Mouse (Mus musculus): Measurements from ENCODE around the gene Mtif3. TPM values are rescaled to one million over a fixed set of nuclear protein-coding genes. Genes with fewer than 3 reads are reported as not detected.

The Mtif3 gene
- polyA plus RNA-seq (2015; fragmentation: Nextera tagmentation; extraction: Ambion mirVana) = 14.7 and 15.3 TPM in 2 replicates

DNA sequence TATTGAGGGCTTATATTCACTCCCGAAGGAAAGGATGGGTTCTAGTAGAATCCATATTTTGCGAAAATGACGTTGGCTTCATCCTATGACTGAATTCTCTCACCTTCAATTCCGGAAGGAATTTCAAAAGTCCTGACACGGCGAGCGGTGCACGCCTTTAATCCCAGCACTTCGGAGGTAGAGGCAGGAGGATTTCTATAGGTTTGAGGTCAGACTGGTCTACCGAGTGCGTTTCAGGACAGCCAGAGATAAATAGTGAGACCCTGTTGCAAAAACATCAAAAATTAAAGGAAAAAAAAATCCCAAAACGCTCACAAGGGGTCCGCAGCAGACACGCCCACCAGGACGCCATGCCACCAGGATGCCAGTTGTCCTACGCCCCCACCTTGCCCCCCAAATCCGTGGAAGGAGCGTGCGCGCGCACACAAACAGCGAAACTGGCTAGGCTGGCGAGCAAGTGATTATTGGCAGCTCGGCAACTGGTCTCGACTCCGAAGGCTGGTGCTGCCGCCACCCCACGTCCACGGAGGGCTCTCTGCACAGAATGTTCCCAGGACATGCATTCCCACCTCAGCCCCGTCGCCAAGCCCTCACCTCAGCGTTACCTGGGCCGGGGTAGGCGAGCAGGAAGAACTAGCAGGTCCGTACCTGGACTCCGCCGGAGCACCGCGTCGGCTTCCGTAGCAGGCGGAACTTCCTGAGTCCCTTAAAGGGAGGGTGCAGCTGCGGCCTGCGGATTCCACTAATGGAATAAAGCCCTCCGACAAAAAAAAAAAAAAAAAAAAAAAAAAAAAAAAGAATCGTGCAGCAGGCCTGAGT, at the start of gene Mtif3:
Mtif3 (minus strand) TSS at position 683 of the 819 bp plus-strand sequence.
- DNase-seq (peak; percentile 76), ATAC-seq (ENCODE audit: low read depth) (peak; percentile 81)
- Histone ChIP-seq H3K9ac (peak within 1 kb of the TSS; percentile 84), H3K27me3 (no peaks in the 10 kb centered on the region), H3K9me3 (replicated peaks) (no peaks in the 10 kb centered on the region), H3K27ac (peak within 1 kb of the TSS; percentile 55; the same call in 1 of the 2 replicates), H3K4me1 (replicated peaks) (peaks cover 16% of the 10 kb centered on the region), H3K4me2 (peak within 1 kb of the TSS; percentile 84), H3K36me3 (peaks cover 16% of the 10 kb centered on the region), H3K4me3 (replicated peaks) (peak within 1 kb of the TSS; percentile 87)
- 1% methylated on average over 46 of the region's 46 CpGs for WGBS (ENCODE audit: insufficient replicate concordance)

DNA sequence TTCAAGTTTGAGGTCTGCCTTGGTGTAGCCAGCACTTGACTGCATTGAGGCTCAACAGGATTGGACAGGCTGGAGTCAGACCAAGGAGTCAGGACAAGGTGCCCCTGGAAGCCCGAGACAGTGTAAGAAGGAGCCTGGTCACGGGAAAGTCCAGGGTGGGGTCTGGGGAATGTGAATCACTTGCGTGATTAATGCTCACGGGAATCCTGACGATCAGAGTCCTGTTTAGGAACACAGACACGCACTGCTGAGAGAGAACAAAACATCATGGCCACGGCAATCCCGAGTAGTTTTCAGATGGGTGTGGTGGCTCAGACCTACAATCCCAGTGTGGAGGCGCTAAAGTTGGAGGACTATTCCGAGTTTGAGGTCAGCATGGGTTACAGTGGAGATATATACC, 47.7 kb upstream of the Mtif3 start:
- Histone ChIP-seq H3K4me3 (replicated peaks) (no peak overlapping the region), H3K36me3 (no peaks in the 10 kb centered on the region), H3K9me3 (replicated peaks) (no peaks in the 10 kb centered on the region), H3K4me1 (replicated peaks) (no peaks in the 10 kb centered on the region), H3K27me3 (no peaks in the 10 kb centered on the region), H3K9ac (no peak overlapping the region), H3K4me2 (no peak overlapping the region), H3K27ac (no peak overlapping the region)
- DNase-seq (no peak), ATAC-seq (ENCODE audit: low read depth) (no peak)
- 70% methylated on average over 10 of the region's 10 CpGs for whole genome bisulfite sequencing (ENCODE audit: insufficient replicate concordance)

DNA sequence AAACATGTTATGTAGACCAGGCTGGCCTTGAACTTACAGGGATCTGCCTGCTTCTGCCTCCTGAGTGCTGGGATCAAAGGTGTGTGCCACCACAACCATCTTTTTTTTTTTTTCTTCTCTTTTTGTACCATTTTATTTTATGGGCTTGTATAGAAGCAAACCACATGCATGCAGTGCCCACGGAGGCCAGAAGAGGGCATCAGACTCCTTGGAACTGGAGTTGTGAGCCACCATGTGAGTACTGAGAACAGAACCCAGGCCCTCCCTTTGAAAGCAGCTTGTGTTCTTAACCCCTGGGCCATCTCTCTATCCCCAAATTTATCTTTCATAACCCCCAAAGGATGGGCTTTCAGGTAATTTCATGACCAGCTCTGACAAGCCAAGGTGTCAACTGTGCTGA, 39.7 kb upstream of the Mtif3 start:
- 46% methylated on average over 1 of the region's 1 CpGs for WGBS (ENCODE audit: insufficient replicate concordance)
- H3K9me3 ChIP-seq (replicated peaks) = 0 out of 2 replicates have a peak, but pooled peaks cover 5% of the 10 kb centered on the region
- no peaks in the 10 kb centered on the region for H3K27me3 ChIP-seq
- no peaks in the 10 kb centered on the region for H3K36me3 ChIP-seq
- ATAC-seq (ENCODE audit: low read depth) = no peak
- DNase-seq = no peak
- H3K27ac ChIP-seq = no peak overlapping the region
- H3K4me2 ChIP-seq = no peak overlapping the region
- H3K9ac ChIP-seq = no peak overlapping the region
- H3K4me1 ChIP-seq (replicated peaks) = no peaks in the 10 kb centered on the region
- H3K4me3 ChIP-seq (replicated peaks) = no peak overlapping the region

DNA sequence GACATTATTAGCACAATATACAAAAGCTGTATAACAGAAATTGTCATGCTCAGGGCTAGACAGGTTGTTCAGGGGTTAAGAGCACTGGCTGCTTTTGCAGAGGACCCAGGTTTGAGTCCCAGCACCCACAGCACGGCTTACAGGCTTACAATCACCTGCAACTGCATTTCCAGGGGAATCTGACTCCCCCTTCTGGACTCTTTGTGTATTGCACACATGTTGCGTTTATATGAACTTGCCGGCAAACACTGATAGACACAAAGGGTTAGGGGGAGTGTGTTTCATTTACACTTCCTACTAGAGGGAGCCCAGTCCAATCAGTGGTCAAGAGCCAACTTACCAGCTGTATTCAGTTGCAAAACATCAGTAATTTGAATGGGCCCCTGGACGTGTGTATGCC, 37.7 kb upstream of the Mtif3 start:
- H3K4me3 ChIP-seq (replicated peaks) = no peak overlapping the region
- H3K27ac ChIP-seq = no peak overlapping the region
- H3K9me3 ChIP-seq (replicated peaks) = 0 out of 2 replicates have a peak, but pooled peaks cover 5% of the 10 kb centered on the region
- H3K4me1 ChIP-seq (replicated peaks) = no peaks in the 10 kb centered on the region
- H3K36me3 ChIP-seq = no peaks in the 10 kb centered on the region
- no peaks in the 10 kb centered on the region for H3K27me3 ChIP-seq
- no peak for ATAC-seq (ENCODE audit: low read depth)
- no peak for DNase-seq
- no peak overlapping the region for H3K4me2 ChIP-seq
- H3K9ac ChIP-seq = no peak overlapping the region
- WGBS (ENCODE audit: insufficient replicate concordance) = 67% methylated on average over 4 of the region's 4 CpGs

DNA sequence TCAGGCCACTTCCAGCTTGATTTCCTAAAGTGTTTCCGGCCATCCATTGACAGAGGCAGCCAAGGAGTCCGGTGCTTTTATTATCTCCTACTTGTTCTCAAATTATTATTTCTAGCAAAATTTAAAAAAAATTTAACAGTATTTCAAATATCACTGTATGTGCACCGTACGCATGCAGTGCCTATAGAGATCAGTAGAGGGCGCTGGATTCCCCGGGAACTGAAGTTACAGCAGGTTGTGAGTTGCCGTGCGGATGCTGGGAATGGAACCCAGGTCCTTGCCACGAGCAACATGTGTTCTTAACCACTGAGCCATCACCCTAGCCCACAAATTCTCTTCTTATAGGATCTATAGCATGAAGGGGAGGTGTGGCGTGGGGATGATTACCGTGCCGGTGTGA, 35.2 kb upstream of the Mtif3 start:
- H3K4me1 ChIP-seq (replicated peaks) = no peaks in the 10 kb centered on the region
- WGBS (ENCODE audit: insufficient replicate concordance) = 80% methylated on average over 12 of the region's 12 CpGs
- H3K4me3 ChIP-seq (replicated peaks) = no peak overlapping the region
- no peaks in the 10 kb centered on the region for H3K36me3 ChIP-seq
- H3K9me3 ChIP-seq (replicated peaks) = 0 out of 2 replicates have a peak, but pooled peaks cover 3% of the 10 kb centered on the region
- no peak overlapping the region for H3K27ac ChIP-seq
- H3K9ac ChIP-seq = no peak overlapping the region
- no peaks in the 10 kb centered on the region for H3K27me3 ChIP-seq
- DNase-seq = no peak
- no peak for ATAC-seq (ENCODE audit: low read depth)
- H3K4me2 ChIP-seq = no peak overlapping the region

DNA sequence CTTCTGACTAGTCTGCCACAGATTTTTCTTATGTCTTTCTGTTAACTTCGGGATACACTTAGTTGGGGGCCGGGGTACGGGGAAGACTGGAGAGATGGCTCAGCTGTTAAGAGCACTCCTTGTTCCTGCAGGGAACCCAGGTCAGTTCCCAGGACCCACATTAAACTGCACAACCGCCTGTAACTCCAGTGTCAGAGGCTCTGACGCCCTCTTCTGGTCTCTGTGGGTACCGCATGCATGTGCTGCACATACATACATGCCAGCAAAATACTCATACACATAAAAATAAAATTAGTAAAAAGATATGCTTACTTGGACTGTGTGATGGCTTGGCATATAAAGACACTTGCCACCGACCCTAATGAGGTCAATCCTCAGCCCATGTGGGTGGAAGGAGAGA, 33.2 kb upstream of the Mtif3 start:
- Histone ChIP-seq H3K27ac (no peak overlapping the region), H3K4me3 (replicated peaks) (no peak overlapping the region), H3K4me2 (no peak overlapping the region), H3K27me3 (no peaks in the 10 kb centered on the region), H3K36me3 (no peaks in the 10 kb centered on the region), H3K9ac (no peak overlapping the region), H3K4me1 (replicated peaks) (no peaks in the 10 kb centered on the region), H3K9me3 (replicated peaks) (no peaks in the 10 kb centered on the region)
- ATAC-seq (ENCODE audit: low read depth) (no peak), DNase-seq (no peak)
- WGBS (ENCODE audit: insufficient replicate concordance) = 69% methylated on average over 7 of the region's 7 CpGs

DNA sequence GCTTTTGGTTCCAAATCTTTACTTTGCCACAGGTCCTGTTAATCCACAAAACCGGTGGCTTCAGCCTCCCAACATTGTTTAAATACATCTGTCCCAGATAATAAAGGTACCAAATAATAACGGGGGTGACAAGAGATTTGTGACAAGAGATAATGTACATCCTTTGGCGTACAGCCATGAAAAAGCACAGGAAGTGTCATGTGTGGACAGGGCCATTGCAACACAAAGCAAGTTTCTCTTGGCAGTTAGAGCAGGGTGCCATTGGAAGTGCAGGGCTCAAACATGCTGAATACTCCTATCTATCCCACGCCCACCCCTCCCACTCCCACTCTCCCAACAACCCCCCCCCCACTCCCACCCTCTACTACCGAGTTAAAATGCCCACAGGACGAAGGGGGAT, 31.4 kb upstream of the Mtif3 start:
- Histone ChIP-seq H3K4me2 (no peak overlapping the region), H3K9me3 (replicated peaks) (no peaks in the 10 kb centered on the region), H3K27me3 (no peaks in the 10 kb centered on the region), H3K4me3 (replicated peaks) (no peak overlapping the region), H3K36me3 (no peaks in the 10 kb centered on the region), H3K27ac (no peak overlapping the region), H3K4me1 (replicated peaks) (no peaks in the 10 kb centered on the region), H3K9ac (no peak overlapping the region)
- no peak for DNase-seq
- WGBS (ENCODE audit: insufficient replicate concordance) = 42% methylated on average over 6 of the region's 6 CpGs
- no peak for ATAC-seq (ENCODE audit: low read depth)

DNA sequence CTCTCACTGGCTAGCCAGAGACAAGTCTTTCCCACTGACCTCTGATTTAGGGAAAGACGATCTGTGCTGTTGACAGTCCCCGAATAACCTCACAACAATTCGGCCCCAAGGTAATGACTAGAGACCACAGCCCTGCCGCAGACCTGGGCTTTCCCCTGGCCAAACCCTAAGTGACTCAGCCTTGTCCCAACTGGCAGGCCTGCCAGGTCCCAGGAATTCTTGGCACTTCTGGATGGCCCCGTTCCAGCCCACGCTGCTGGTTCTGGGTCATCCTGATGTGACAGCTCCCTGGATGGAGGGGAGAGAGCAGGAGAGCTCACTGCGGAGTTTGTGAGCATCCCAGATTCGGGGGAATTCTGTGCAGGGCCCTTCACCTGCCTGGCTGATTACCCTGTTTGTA, 29.9 kb upstream of the Mtif3 start:
- DNase-seq (no peak), ATAC-seq (ENCODE audit: low read depth) (no peak)
- Histone ChIP-seq H3K4me2 (no peak overlapping the region), H3K36me3 (no peaks in the 10 kb centered on the region), H3K9ac (no peak overlapping the region), H3K27me3 (no peaks in the 10 kb centered on the region), H3K27ac (no peak overlapping the region), H3K4me3 (replicated peaks) (no peak overlapping the region), H3K9me3 (replicated peaks) (no peaks in the 10 kb centered on the region), H3K4me1 (replicated peaks) (no peaks in the 10 kb centered on the region)
- 59% methylated on average over 8 of the region's 8 CpGs for WGBS (ENCODE audit: insufficient replicate concordance)

DNA sequence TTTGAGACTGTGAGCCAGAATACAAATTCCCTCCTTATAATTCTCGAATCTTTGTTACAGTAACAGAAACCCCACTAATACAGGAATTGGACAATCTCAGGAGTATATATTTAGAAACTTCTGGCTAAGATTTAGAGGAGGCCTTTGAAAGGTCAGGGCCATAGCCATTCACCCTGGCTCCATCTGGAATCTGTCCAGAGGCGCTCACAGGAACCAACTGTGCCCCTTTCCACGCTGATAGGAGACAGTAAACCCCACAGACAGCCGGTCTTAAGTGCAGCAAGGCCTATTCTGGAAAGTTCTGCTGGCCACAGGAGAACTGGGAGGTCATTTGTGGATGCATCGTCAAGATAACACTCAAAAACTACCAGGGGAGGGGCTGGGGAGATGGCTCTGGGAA, 25.5 kb upstream of the Mtif3 start:
- ATAC-seq (ENCODE audit: low read depth) (no peak), DNase-seq (no peak)
- 49% methylated on average over 5 of the region's 5 CpGs for WGBS (ENCODE audit: insufficient replicate concordance)
- no peaks in the 10 kb centered on the region for H3K36me3 ChIP-seq
- peaks cover 12% of the 10 kb centered on the region for H3K27me3 ChIP-seq
- no peaks in the 10 kb centered on the region for H3K9me3 ChIP-seq (replicated peaks)
- no peak overlapping the region for H3K4me3 ChIP-seq (replicated peaks)
- no peak overlapping the region for H3K4me2 ChIP-seq
- no peak overlapping the region for H3K27ac ChIP-seq
- no peaks in the 10 kb centered on the region for H3K4me1 ChIP-seq (replicated peaks)
- no peak overlapping the region for H3K9ac ChIP-seq

DNA sequence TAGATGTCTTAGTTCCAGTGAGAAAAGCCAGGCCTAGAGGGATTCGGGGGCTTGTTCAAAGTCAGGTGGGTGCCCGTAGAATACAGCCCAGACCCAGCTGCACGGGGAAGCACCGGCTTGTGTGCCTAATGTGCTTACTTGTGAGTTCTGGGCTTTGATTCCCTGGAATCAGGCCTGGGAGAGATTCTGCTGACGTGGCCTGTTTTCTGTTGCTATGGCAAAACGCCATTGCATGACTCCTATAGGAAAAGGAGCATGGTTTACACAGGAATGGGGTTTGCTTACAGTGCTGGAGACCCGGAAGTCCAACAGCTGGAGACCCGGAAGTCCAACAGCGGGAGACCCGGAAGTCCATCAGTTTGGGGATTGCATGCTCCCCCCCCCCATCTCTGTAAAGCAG, 24.0 kb upstream of the Mtif3 start:
- ATAC-seq (ENCODE audit: low read depth) (no peak), DNase-seq (no peak)
- peaks cover 12% of the 10 kb centered on the region for H3K27me3 ChIP-seq
- H3K36me3 ChIP-seq = no peaks in the 10 kb centered on the region
- no peak overlapping the region for H3K9ac ChIP-seq
- no peaks in the 10 kb centered on the region for H3K9me3 ChIP-seq (replicated peaks)
- 80% methylated on average over 10 of the region's 10 CpGs for WGBS (ENCODE audit: insufficient replicate concordance)
- H3K27ac ChIP-seq = no peak overlapping the region
- no peak overlapping the region for H3K4me2 ChIP-seq
- no peaks in the 10 kb centered on the region for H3K4me1 ChIP-seq (replicated peaks)
- no peak overlapping the region for H3K4me3 ChIP-seq (replicated peaks)

DNA sequence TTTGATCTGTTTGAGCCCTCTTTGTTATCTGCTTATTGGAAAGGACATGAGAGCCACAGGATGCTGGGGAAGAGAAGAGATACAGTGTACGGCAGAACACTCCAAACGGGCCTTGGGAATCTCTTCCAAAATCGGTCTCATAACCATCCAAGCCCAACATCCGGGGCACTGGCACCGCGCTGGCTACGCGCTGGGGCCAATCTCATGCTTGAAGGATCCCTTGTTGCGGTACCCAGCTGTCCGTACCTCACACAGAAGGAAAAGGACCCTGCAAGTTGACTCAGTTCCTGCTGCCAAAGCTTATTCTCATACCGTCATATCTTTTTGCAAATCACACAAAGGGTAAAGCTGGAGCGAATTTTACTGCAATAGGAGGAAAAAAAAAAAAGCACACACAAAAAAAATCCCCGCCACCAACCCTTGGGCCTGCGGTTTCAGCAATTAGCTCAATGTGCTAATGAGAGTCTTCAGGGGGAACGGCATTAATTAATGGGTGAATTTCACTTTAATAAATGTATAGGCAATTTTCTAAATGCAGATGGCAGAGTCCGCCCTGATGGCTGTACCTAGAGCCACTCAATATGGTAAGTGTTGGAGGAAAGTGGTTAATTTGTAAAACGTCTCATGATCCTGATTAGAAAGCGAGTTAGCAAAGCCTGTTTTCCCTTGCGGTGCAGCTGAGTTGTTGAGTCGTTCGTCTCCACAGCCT, 22.3 kb upstream of the Mtif3 start:
- no peaks in the 10 kb centered on the region for H3K4me1 ChIP-seq (replicated peaks)
- H3K4me2 ChIP-seq = no peak overlapping the region
- no peak overlapping the region for H3K27ac ChIP-seq
- no peak for DNase-seq
- no peak for ATAC-seq (ENCODE audit: low read depth)
- H3K9me3 ChIP-seq (replicated peaks) = no peaks in the 10 kb centered on the region
- no peak overlapping the region for H3K9ac ChIP-seq
- no peak overlapping the region for H3K4me3 ChIP-seq (replicated peaks)
- no peaks in the 10 kb centered on the region for H3K36me3 ChIP-seq
- 57% methylated on average over 21 of the region's 21 CpGs for WGBS (ENCODE audit: insufficient replicate concordance)
- peaks cover 12% of the 10 kb centered on the region for H3K27me3 ChIP-seq
